Mouse (Mus musculus): Measurements from ENCODE around the gene Psmd1.

DNA sequence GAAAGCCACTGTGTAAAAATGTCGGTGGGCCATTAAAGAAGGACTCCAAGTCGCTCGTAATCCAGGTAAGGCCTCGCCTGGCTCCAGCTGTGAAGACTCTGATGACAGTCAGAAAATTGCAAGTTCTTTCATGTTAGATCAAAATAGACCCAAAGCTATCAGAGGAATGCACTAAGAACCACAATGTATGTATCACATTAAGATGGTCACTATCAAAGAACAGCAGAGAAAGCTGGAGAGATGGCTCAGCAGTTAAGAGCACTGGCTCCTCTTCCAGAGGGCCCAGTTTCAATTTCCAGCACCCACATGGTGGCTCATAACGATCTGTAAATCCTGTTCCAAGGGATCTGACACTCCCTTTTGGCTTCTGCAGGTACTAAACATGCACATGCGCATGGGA, 95.9 kb downstream of the Psmd1 start:
- no peak for TF ChIP-seq CTCF (IDR thresholded peaks at IDR 0.05; ENCODE audit: control insufficient read depth, insufficient read depth, low read length)
- TF ChIP-seq POLR2A (IDR thresholded peaks at IDR 0.05; ENCODE audit: borderline replicate concordance, control insufficient read depth, low read depth, low read length), result no peak

Measured in bone marrow, adult 2 months (tissue).